Mouse (Mus musculus) CH12.LX (cell line): Measurements from ENCODE around the gene Ankrd27.

Experiments
- CHD2 ChIP-seq: IDR thresholded peaks from 2 replicates; pipeline ENCODE4 v1.6.1; 2011; ENCODE audit warnings: low read length, improper control_type of control experiment
- CTCF ChIP-seq, 2 experiments: IDR thresholded peaks in 1 of 2; conservative IDR thresholded peaks in 1 of 2; 2 replicates each; pipeline ENCODE4 v1.5.1; 2011 to 2012; ENCODE audit warnings: low read depth in 2 of 2, low read length in 2 of 2, improper control_type of control experiment in 1 of 2, inconsistent platforms in 1 of 2, mild to moderate bottlenecking in 1 of 2, moderate library complexity in 1 of 2
- ELF1 ChIP-seq: IDR thresholded peaks from 2 replicates; pipeline ENCODE4 v1.6.1; 2014; ENCODE audit warnings: low read depth, mild to moderate bottlenecking, inconsistent platforms, low read length, improper control_type of control experiment
- EP300 ChIP-seq: IDR thresholded peaks from 2 replicates; pipeline ENCODE4 v1.6.1; 2011; ENCODE audit warnings: low read length, improper control_type of control experiment
- MYC ChIP-seq: IDR thresholded peaks from 2 replicates; pipeline ENCODE4 v1.6.1; 2011; ENCODE audit warnings: low read depth, mild to moderate bottlenecking, improper control_type of control experiment, low read length
- POLR2A ChIP-seq: IDR thresholded peaks from 2 replicates; pipeline ENCODE4 v1.6.1; 2011; ENCODE audit warnings: low read depth, mild to moderate bottlenecking, improper control_type of control experiment, low read length
- RAD21 ChIP-seq: IDR thresholded peaks from 2 replicates; pipeline ENCODE4 v1.6.1; 2011; ENCODE audit warnings: low read depth, mild to moderate bottlenecking, low read length, improper control_type of control experiment, moderate library complexity
- SIN3A ChIP-seq: IDR thresholded peaks from 2 replicates; pipeline ENCODE4 v1.6.1; 2012; ENCODE audit warnings: low read length, improper control_type of control experiment, inconsistent platforms
- TCF12 ChIP-seq: IDR thresholded peaks from 2 replicates; pipeline ENCODE4 v1.6.1; 2014; ENCODE audit warnings: low read depth, mild to moderate bottlenecking, inconsistent platforms, low read length, improper control_type of control experiment
- UBTF ChIP-seq: IDR thresholded peaks from 2 replicates; pipeline ENCODE4 v1.6.1; 2012; ENCODE audit warnings: low read depth, mild to moderate bottlenecking, inconsistent platforms, low read length, improper control_type of control experiment, moderate library complexity

DNA sequence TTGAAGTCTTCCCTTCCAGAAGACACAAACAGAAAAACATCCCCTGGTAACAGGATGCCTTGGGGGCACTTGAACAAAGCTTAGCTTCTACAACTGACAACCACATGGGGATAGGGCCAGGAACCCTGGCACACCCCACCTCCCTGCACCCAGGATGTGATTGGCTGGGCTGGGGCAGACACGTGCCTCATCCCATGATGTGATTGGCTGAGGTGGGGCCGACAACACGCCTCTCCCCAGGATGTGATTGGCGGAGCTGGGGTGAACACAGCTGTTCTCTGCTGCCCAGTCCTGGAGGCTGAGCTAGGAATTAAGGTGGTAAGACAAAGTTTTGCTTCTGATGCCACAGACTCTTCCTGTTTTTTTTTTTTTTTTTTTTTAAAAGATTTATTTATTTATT is 92.9 kb downstream of the Ankrd27 start:
- TF ChIP-seq TCF12 (no peak), CHD2 (no peak), CTCF (conservative IDR thresholded peaks at IDR 0.05 in 1 of 2, IDR thresholded peaks at IDR 0.05 in 1 of 2; ENCODE audit: low read depth in 2 of 2, low read length in 2 of 2) (no peak), SIN3A (no peak), POLR2A (no peak), MYC (no peak), UBTF (no peak), RAD21 (no peak), ELF1 (no peak), EP300 (no peak)
